Mouse (Mus musculus) lung, embryonic 16.5 days (tissue): ENCODE data around the gene Fam227a. TPM values are rescaled to one million over a fixed set of nuclear protein-coding genes. Genes with fewer than 3 reads are reported as not detected.
"Not testable (repeated sequence)": the region's sequence is repeated elsewhere in the genome, so short reads cannot be mapped to it uniquely, and the experiment has no call there.

Source experiments
- ATAC-seq: fragments of 200-750 bp; cut with Nextera tagmentation; 2 replicates; pipeline ENCODE4 v1.8.0; 2017; ENCODE audit warnings: low read depth, mild to moderate bottlenecking, moderate library complexity
- H3K27ac ChIP-seq: fragments of 300-500 bp; sonication (generic); 2 replicates; pipeline ENCODE4 v1.5.1; 2014; ENCODE audit warnings: mild to moderate bottlenecking, control low read depth, low read length
- H3K27me3 ChIP-seq: fragments of 300-500 bp; sonication (generic); 2 replicates; pipeline ENCODE4 v1.6.1; 2014; ENCODE audit warnings: low read depth, low read length, mixed read lengths; ENCODE audit not compliant: control insufficient read depth, insufficient read depth
- H3K36me3 ChIP-seq: fragments of 300-500 bp; sonication (generic); 2 replicates; pipeline ENCODE4 v1.6.1; 2014; ENCODE audit warnings: low read length; ENCODE audit not compliant: control insufficient read depth, insufficient read depth
- H3K4me1 ChIP-seq: fragments of 300-500 bp; sonication (generic); replicated peaks from 2 replicates; pipeline ENCODE4 v1.6.1; 2014; ENCODE audit warnings: low read length, mixed read lengths; ENCODE audit not compliant: control insufficient read depth, insufficient read depth
- H3K4me2 ChIP-seq: fragments of 300-500 bp; sonication (generic); 2 replicates; pipeline ENCODE4 v1.6.1; 2014; ENCODE audit warnings: low read depth, low read length, control low read depth
- H3K4me3 ChIP-seq: fragments of 300-500 bp; sonication (generic); 2 replicates; pipeline ENCODE4 v1.5.1; 2014; ENCODE audit warnings: mild to moderate bottlenecking, low read length, control low read depth
- H3K9ac ChIP-seq: fragments of 300-500 bp; sonication (generic); 2 replicates; pipeline ENCODE4 v1.6.1; 2014; ENCODE audit warnings: low read length, control low read depth
- H3K9me3 ChIP-seq: fragments of 300-500 bp; sonication (generic); 2 replicates; pipeline ENCODE4 v1.6.1; 2016; ENCODE audit warnings: low read length; ENCODE audit not compliant: control insufficient read depth
- WGBS: fragments of 180-500 bp; shearing (Covaris S2); extraction: QIAGEN DNeasy Blood & Tissue Kit; methylation state at CpG from one replicate; pipeline ENCODE4 v1.1.7; 2014; 5-methylcytosine and 5-hydroxymethylcytosine counted together
- polyA plus RNA-seq: library from polyadenylated mRNA; unstranded; fragments of >200 nt; fragmentation: Nextera tagmentation; extraction: Ambion mirVana; gene quantifications from 2 replicates; pipeline ENCODE4 v1.2.1, GENCODE M21; 2015

Fam227a gene
- polyA plus RNA-seq, 1 experiment from 2014 or later = 1.4 TPM

DNA sequence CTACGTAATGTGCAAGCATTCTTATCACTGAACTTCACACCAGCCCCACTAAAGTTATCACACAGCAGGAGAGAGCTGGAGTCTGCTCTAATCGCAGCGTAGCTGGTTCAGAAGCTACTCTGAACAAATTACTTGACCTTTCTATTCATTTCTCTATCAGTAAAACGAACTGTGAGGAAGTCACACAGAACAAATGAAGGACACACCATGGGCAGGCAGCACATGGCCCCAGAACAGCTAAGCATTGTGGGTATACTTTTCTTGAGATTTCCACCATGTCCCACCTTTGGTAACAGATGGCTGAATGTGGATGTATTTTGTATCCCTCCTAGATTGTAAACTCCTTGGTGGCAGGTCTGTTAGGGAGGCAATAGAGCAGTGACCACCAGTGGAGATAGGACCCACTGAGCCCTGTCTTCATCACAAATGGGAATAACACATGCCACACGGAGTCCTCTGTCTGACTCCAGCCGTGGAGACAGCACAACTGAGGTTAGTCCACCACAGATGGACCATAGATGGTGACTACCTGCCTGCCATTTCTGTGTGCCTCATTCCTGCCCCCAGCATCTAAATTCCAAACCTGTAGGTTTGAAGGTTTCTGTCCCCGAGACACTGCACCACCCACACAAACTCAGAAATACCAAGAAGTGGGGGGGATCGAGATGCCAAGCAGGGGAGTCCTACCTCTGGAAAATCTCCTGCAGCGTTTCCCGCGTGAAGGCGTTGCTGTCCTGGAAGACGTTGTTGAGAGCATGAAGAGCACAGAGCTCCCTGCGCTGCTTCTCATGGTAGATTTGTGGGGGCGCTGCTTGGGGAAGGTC, 27.5 kb upstream of the Fam227a start:
- H3K9ac ChIP-seq = peak overlapping the region; percentile 90
- no peak overlapping the region for H3K27ac ChIP-seq
- H3K4me2 ChIP-seq = peak overlapping the region; percentile 55
- H3K36me3 ChIP-seq = no peaks in the 10 kb centered on the region
- H3K4me1 ChIP-seq = peaks cover 33% of the 10 kb centered on the region
- H3K27me3 ChIP-seq = no peaks in the 10 kb centered on the region
- no peaks in the 10 kb centered on the region for H3K9me3 ChIP-seq
- 4% methylated on average over 15 of the region's 15 CpGs for WGBS
- H3K4me3 ChIP-seq = peak overlapping the region; percentile 80
- ATAC-seq = no peak

DNA sequence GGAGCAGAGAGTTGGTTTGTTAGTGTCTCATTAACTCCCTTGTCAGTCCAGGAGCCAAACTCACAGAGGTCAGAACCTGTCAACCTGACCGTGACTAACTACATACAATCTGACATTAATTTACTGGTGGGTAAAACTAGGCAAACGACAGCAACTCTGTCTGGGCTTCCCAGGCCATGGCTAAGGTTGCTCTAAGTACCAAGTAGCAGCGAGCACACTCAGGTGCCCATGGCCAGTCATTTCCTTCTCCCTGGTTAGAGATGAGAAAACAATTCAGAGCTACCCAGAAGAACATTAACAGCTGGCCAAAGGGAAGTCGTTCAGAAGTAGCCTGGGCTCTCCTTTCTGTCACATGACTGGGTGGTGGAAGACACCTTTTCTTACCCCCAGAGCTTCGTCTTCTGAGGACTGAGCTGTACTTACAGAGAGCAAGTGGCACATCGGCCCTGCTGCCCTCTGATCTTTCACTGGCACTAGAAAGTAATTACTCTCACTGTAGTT, 26.4 kb upstream of the Fam227a start:
- Histone ChIP-seq H3K27ac (no peak overlapping the region), H3K27me3 (no peaks in the 10 kb centered on the region), H3K4me3 (peak overlapping the region; percentile 80), H3K4me2 (peak overlapping the region; percentile 55), H3K36me3 (no peaks in the 10 kb centered on the region), H3K9me3 (no peaks in the 10 kb centered on the region), H3K9ac (peak overlapping the region; percentile 90), H3K4me1 (peaks cover 33% of the 10 kb centered on the region)
- no peak for ATAC-seq
- WGBS = 18% methylated on average over 6 of the region's 6 CpGs

DNA sequence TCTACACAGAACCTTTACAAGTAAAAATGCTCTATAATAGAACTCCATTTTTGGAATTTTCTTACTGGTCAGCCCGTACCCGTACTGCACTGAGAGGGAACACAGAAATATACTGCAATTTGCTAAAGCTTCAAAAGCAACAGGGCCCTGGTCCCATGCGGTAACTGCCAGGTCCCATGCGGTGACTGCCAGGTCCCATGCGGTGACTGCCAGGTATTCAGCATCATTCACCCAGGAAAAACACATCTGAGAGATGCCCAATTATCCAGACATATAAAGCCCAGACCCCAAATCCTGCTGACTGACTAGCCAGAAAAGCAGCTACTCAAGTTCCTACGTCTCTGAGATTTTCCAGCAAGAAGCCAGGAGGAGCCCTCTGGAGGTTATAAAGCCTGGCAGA, 25.9 kb upstream of the Fam227a start:
- Histone ChIP-seq H3K27ac (no peak overlapping the region), H3K4me2 (peak overlapping the region; percentile 55), H3K4me3 (peak overlapping the region; percentile 80; the same call in 1 of the 2 replicates), H3K27me3 (no peaks in the 10 kb centered on the region), H3K36me3 (no peaks in the 10 kb centered on the region), H3K9me3 (no peaks in the 10 kb centered on the region), H3K4me1 (peaks cover 30% of the 10 kb centered on the region), H3K9ac (peak overlapping the region; percentile 90)
- ATAC-seq = no peak
- 83% methylated on average over 6 of the region's 6 CpGs for WGBS

DNA sequence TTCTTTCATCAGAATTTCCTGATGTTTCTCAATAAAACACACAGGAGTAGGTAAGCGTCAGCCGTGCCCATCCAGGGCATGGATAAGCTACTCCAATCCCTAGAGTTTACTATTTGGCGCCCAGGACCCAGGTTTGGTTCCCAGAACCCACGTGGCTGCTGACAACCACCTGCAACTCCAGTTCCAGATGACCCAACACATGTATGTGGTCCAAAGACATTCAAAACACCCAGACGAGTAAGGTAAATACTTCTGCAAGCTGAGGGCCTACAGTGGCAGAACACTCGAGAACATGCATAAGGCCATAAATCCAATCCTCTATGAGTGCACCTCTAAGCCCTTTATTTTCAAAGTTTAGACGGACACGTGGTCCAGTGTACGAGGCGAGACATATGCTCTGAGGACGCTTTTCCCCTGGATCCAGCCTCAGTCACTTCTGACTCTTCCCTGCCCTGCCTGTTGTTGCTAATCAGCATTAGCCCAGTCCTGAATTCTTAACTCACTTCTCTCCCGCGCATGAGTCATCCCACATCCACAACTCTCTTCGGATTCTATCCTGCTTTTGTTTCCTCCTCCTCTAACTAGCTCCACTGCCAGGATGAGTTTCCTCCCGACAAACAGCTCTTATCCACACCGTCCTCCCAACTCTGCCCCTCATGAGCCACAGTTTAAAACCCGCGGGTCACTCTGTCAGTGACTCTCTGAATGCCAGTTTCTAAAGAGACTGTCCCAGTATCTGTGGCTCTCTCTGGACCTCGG, 25.1 kb upstream of the Fam227a start:
- no peaks in the 10 kb centered on the region for H3K36me3 ChIP-seq
- H3K27ac ChIP-seq = no peak overlapping the region
- H3K9ac ChIP-seq = no peak overlapping the region; the same call in 1 of the 2 replicates
- WGBS = 63% methylated on average over 19 of the region's 19 CpGs
- peak overlapping the region; percentile 55; the same call in 1 of the 2 replicates for H3K4me2 ChIP-seq
- no peak for ATAC-seq
- no peak overlapping the region; the same call in 1 of the 2 replicates for H3K4me3 ChIP-seq
- no peaks in the 10 kb centered on the region for H3K27me3 ChIP-seq
- no peaks in the 10 kb centered on the region for H3K9me3 ChIP-seq
- peaks cover 27% of the 10 kb centered on the region for H3K4me1 ChIP-seq

DNA sequence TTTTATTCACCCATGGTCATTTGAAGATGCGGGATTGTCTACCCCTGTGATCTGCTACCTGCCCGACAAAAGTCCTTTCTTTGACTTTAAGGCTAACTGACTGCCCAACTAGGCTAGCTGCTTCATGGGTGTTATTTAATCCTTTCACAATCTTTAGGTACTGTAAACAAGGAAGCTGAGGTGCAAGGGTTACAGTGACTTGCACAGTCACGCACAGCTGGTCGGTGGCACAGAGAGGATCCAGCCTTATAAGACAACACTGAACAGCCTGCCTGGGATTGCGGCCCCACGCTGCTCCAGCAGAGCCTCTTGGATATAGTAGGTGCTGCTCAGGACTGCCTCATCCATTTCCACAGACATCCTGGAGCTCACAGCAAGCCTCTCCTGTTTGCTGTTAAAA, 24.4 kb upstream of the Fam227a start:
- no peak for ATAC-seq
- Histone ChIP-seq H3K9ac (no peak overlapping the region), H3K36me3 (no peaks in the 10 kb centered on the region), H3K27ac (no peak overlapping the region), H3K27me3 (no peaks in the 10 kb centered on the region), H3K9me3 (no peaks in the 10 kb centered on the region), H3K4me1 (peaks cover 27% of the 10 kb centered on the region), H3K4me2 (no peak overlapping the region), H3K4me3 (no peak overlapping the region)
- WGBS = 77% methylated on average over 6 of the region's 6 CpGs

DNA sequence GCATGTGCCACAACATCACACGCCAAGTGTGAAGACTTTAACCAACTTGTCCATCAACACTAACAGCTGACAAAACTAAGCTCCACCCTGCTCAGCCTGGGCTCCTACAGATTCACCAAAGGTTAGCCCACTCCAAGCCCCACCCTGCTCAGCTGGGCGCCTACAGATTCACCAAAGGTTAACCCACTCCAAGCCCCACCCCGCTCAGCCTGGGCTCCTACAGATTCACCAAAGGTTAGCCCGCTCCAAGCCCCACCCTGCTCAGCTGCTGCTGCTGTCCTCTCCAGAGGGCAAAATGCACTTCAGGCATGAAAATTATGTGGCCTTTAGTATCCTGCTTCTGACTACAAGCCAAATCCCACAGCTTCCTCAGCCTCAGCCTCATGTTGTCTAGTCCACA, 23.2 kb upstream of the Fam227a start:
- Histone ChIP-seq H3K27ac (no peak overlapping the region), H3K4me2 (no peak overlapping the region), H3K4me3 (no peak overlapping the region), H3K27me3 (no peaks in the 10 kb centered on the region), H3K36me3 (no peaks in the 10 kb centered on the region), H3K4me1 (peaks cover 27% of the 10 kb centered on the region), H3K9me3 (no peaks in the 10 kb centered on the region), H3K9ac (no peak overlapping the region)
- 92% methylated on average over 4 of the region's 4 CpGs for WGBS
- no peak for ATAC-seq

DNA sequence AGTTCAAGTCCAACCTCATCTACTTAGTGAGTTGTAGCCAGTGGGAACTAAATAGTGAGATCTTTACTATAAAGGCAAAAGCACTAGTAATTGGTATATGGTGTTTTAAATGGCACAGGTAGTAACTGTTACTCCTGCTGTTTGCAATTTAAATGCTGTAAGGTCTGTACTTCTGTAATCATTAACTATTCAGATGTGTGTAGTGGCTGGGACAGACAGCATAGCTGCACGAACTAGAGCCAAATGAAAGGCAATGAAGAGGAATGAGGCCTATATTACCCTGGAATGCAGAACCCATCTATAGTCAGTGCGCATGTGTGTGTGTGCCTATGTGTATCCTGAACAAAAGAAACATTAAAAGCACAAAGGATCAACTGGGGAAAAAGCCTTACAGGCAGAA, 19.2 kb upstream of the Fam227a start:
- no peak overlapping the region for H3K27ac ChIP-seq
- H3K9me3 ChIP-seq = no peaks in the 10 kb centered on the region
- ATAC-seq = no peak
- WGBS = 91% methylated on average over 2 of the region's 2 CpGs
- peaks cover 30% of the 10 kb centered on the region for H3K36me3 ChIP-seq
- H3K4me1 ChIP-seq = no peaks in the 10 kb centered on the region
- no peak overlapping the region for H3K4me3 ChIP-seq
- no peak overlapping the region for H3K4me2 ChIP-seq
- H3K9ac ChIP-seq = no peak overlapping the region
- H3K27me3 ChIP-seq = no peaks in the 10 kb centered on the region

DNA sequence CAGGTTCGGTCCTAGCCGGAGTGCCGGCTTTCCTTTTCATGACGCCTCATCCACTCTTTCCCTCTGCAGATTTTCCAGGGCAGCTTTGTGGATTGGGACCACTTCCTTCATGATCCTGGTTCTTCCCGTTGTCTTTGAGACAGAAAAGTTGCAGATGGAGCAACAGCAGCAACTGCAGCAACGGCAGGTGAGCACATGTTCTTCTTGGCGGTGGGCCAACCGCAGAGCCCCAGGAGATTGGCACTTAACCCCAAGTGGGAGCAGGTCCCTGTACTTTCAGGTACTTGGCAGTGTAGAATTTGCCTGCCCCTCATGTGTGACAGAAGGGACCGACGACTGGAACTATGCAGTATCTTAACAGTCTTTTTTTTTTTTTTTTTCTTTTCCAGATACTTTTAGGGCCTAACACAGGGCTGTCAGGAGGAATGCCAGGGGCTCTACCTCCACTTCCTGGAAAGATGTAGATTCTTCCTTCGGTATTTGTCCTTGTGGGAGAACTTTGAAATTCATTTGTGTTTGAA, 13.1 kb upstream of the Fam227a start:
- not testable (repeated sequence) for H3K4me1 ChIP-seq, ATAC-seq, H3K27me3 ChIP-seq, H3K9me3 ChIP-seq, H3K9ac ChIP-seq, H3K27ac ChIP-seq
- WGBS = 59% methylated on average over 11 of the region's 11 CpGs
- H3K36me3 ChIP-seq = peaks cover 32% of the 10 kb centered on the region
- peak overlapping the region; percentile 76 for H3K4me2 ChIP-seq
- H3K4me3 ChIP-seq = peak overlapping the region; percentile 73

DNA sequence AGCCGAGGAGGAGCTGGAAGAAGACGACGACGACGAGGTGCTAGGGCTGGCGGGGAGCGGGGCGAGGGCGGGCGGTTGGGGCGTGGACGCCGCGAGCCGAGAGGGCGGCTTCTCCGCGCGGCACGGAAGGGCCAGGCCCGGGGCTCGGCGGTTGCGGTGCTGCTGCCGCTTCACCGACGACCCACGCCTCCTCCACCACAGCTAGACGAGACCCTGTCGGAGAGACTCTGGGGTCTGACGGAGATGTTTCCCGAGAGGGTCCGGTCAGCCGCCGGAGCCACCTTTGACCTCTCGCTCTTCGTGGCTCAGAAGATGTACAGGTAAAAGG, 12.2 kb upstream of the Fam227a start:
- H3K27ac ChIP-seq = peak overlapping the region; percentile 18; the same call in 1 of the 2 replicates
- H3K4me3 ChIP-seq = peak overlapping the region; percentile 73
- no peaks in the 10 kb centered on the region for H3K9me3 ChIP-seq
- H3K27me3 ChIP-seq = no peaks in the 10 kb centered on the region
- H3K4me2 ChIP-seq = peak overlapping the region; percentile 76
- peak; percentile 34 for ATAC-seq
- H3K36me3 ChIP-seq = peaks cover 32% of the 10 kb centered on the region
- under 1% methylated on average over 34 of the region's 37 CpGs for WGBS
- peaks cover 6% of the 10 kb centered on the region for H3K4me1 ChIP-seq
- H3K9ac ChIP-seq = peak overlapping the region; percentile 86
